Mouse (Mus musculus) cerebellum, adult (tissue): ENCODE measurements around the gene Pou5f1.

Source experiments
- ATAC-seq: cut with Nextera tagmentation; 2 replicates; pipeline ENCODE4 v1.9.2; 2017; ENCODE audit warnings: mild to moderate bottlenecking, moderate library complexity, mixed read lengths; ENCODE audit not compliant: insufficient number of reproducible peaks, low FRiP score, low TSS enrichment

Gene Pou5f1

GRCm38 (mm10) chr17:35509284-35509683 is 3.5 kb downstream of the Pou5f1 start:
- no peak for ATAC-seq

- ATAC-seq, result no peak
Measured at GRCm38 (mm10) chr17:35512916-35513626, 7.3 kb downstream of the Pou5f1 start.

GRCm38 (mm10) chr17:35513886-35514285 is 8.1 kb downstream of the Pou5f1 start:
- ATAC-seq, result no peak

- ATAC-seq, result no peak
Measured at GRCm38 (mm10) chr17:35514756-35515155, 8.9 kb downstream of the Pou5f1 start.

GRCm38 (mm10) chr17:35515911-35516640 is 10.3 kb downstream of the Pou5f1 start:
- ATAC-seq, result no peak

- peak; percentile 93 for ATAC-seq
Measured at GRCm38 (mm10) chr17:35516652-35517500, 11.1 kb downstream of the Pou5f1 start, which contains the start of the genes Tcf19 and Cchcr1. TSS of gene Tcf19 (minus strand) at chr17:35516824. TSS of gene Cchcr1 (plus strand) at chr17:35517100.

- ATAC-seq, result no peak
Measured at GRCm38 (mm10) chr17:35517526-35517925, 11.7 kb downstream of the Pou5f1 start.

- ATAC-seq, result 0 out of 2 replicates have a peak, but pooled peaks have one; percentile 36
Measured at GRCm38 (mm10) chr17:35524354-35524753, 18.5 kb downstream of the Pou5f1 start.

- no peak for ATAC-seq
Measured at GRCm38 (mm10) chr17:35526644-35527043, 20.8 kb downstream of the Pou5f1 start.

- ATAC-seq, result no peak
Measured at GRCm38 (mm10) chr17:35532360-35532759, 26.5 kb downstream of the Pou5f1 start.

- no peak for ATAC-seq
Measured at GRCm38 (mm10) chr17:35532901-35533300, 27.1 kb downstream of the Pou5f1 start, which contains the start of gene Psors1c2. TSS of gene Psors1c2 (plus strand) at chr17:35533201.

GRCm38 (mm10) chr17:35534343-35534742 is 28.5 kb downstream of the Pou5f1 start:
- ATAC-seq, result peak; percentile 58; the same call in 1 of the 2 replicates

- no peak for ATAC-seq
Measured at GRCm38 (mm10) chr17:35537421-35537820, 31.6 kb downstream of the Pou5f1 start.

GRCm38 (mm10) chr17:35538476-35538875 is 32.7 kb downstream of the Pou5f1 start:
- no peak for ATAC-seq

- ATAC-seq, result no peak
Measured at GRCm38 (mm10) chr17:35539540-35539939, 33.7 kb downstream of the Pou5f1 start.

- no peak for ATAC-seq
Measured at GRCm38 (mm10) chr17:35542761-35543411, 37.1 kb downstream of the Pou5f1 start.

- ATAC-seq, result no peak
Measured at GRCm38 (mm10) chr17:35543412-35543861, 37.6 kb downstream of the Pou5f1 start.

GRCm38 (mm10) chr17:35544001-35544400 is 38.2 kb downstream of the Pou5f1 start:
- no peak for ATAC-seq

GRCm38 (mm10) chr17:35544680-35545079 is 38.9 kb downstream of the Pou5f1 start:
- ATAC-seq, result no peak

GRCm38 (mm10) chr17:35547465-35547864 is 41.6 kb downstream of the Pou5f1 start:
- ATAC-seq, result no peak
